Mouse (Mus musculus) embryonic facial prominence, embryonic 15.5 days (tissue): ENCODE data around the gene Smco2. TPM values are rescaled to one million over a fixed set of nuclear protein-coding genes. Genes with fewer than 3 reads are reported as not detected.
A peak's percentile ranks its signal among the peaks of the same experiment; 100 is the strongest.

ENCODE experiments used
- ATAC-seq: fragments of 200-750 bp; cut with Nextera tagmentation; 2 replicates; pipeline ENCODE4 v1.8.0; 2017; ENCODE audit warnings: low read depth, moderate TSS enrichment; ENCODE audit not compliant: insufficient number of reproducible peaks, low FRiP score, low TSS enrichment
- H3K27ac ChIP-seq: fragments of 300-500 bp; sonication (generic); replicated peaks from 2 replicates; pipeline ENCODE4 v1.5.1; 2015; ENCODE audit warnings: mild to moderate bottlenecking, inconsistent platforms
- H3K27me3 ChIP-seq: fragments of 300-500 bp; sonication (generic); 2 replicates; pipeline ENCODE4 v1.6.1; 2015; ENCODE audit warnings: inconsistent platforms
- H3K36me3 ChIP-seq: fragments of 300-500 bp; sonication (generic); 2 replicates; pipeline ENCODE4 v1.6.1; 2015; ENCODE audit warnings: mild to moderate bottlenecking, inconsistent platforms
- H3K4me1 ChIP-seq: fragments of 300-500 bp; sonication (generic); 2 replicates; pipeline ENCODE4 v1.6.1; 2015; ENCODE audit warnings: inconsistent platforms
- H3K4me2 ChIP-seq: fragments of 300-500 bp; sonication (generic); replicated peaks from 2 replicates; pipeline ENCODE4 v1.6.1; 2015; ENCODE audit warnings: mild to moderate bottlenecking, inconsistent platforms
- H3K4me3 ChIP-seq: fragments of 300-500 bp; sonication (generic); replicated peaks from 2 replicates; pipeline ENCODE4 v1.5.1; 2015; ENCODE audit warnings: mild to moderate bottlenecking, inconsistent platforms
- H3K9ac ChIP-seq: fragments of 300-500 bp; sonication (generic); 2 replicates; pipeline ENCODE4 v1.6.1; 2015; ENCODE audit warnings: inconsistent platforms
- H3K9me3 ChIP-seq: fragments of 300-500 bp; sonication (generic); replicated peaks from 2 replicates; pipeline ENCODE4 v1.6.1; 2016; ENCODE audit warnings: inconsistent platforms
- WGBS: fragments of 180-500 bp; shearing (Covaris S2); methylation state at CpG from one replicate; pipeline ENCODE4 v1.1.7; 2015; 5-methylcytosine and 5-hydroxymethylcytosine counted together
- polyA plus RNA-seq: library from polyadenylated mRNA; unstranded; fragments of >200 nt; fragmentation: Nextera tagmentation; extraction: Ambion mirVana; gene quantifications from 2 replicates; pipeline ENCODE4 v1.2.1, GENCODE M21; 2015

Gene Smco2
- polyA plus RNA-seq, 1 experiment from 2014 or later: not detected

DNA sequence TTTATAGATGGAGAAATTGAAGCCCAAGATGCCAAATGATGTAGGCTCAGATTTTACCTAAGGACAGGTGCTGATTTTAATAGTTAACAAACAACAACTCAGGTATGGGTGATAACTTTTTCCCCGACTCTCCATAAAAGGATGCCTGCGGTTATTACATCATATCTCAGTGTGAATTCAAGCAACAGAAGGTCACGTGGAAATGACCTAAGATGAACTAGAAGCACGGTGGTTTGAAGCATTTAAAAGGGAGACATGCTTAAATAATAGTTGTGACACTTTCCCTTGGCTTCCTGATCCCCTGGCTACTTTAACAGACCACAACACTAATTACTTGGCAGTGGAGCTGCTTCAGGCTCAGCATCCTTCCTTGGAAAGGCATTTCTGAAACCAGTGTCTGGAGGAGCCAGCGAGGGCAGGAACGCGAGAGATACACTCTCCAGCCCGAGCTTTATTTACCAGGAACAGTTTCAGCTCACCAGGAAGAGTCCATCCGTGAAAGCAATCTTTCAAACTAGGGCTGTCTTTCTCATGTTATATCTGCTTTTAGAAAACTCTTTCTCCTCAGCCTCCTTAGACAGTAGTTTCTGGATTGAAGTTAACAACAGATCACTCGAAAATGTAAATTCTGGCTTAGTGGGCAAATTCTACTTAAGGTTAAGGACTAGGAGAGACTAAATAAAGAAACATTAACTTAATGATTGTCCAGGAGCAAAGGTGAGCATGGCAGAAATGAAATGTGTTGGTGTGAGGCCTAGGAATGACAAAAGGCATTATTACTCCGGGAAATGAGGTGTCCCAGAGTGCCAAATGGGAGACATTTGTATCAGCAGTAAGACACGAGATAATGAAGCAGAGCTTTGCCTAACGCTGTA is 32.2 kb downstream of the Smco2 start:
- no peaks in the 10 kb centered on the region for H3K27me3 ChIP-seq
- peaks cover 13% of the 10 kb centered on the region for H3K4me1 ChIP-seq
- H3K9ac ChIP-seq: no peak overlapping the region
- no peaks in the 10 kb centered on the region for H3K36me3 ChIP-seq
- H3K27ac ChIP-seq: no peak overlapping the region
- no peaks in the 10 kb centered on the region for H3K9me3 ChIP-seq
- H3K4me2 ChIP-seq: no peak overlapping the region
- 67% methylated on average over 13 of the region's 13 CpGs for WGBS
- no peak overlapping the region for H3K4me3 ChIP-seq
- no peak for ATAC-seq

DNA sequence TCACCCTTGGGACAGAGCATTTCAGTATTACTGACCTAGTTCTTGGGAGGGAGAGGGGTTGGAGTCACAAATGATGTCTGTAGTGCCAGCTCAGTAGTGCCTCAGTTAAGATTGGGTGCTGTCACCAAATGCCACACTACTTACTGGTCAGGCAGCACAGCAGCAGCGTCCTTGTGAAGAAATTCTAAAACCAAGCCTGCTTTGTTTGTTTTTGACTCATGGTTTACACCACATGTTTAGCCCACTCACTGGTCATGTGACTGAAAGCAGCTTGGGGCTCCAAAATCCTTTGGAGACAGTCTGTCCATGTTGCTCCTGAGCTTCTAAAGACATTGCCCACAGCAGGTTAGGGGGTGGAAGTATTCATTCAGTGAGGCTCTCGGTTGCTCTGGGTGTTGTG is 33.5 kb downstream of the Smco2 start:
- Histone ChIP-seq H3K4me3 (no peak overlapping the region), H3K36me3 (no peaks in the 10 kb centered on the region), H3K27ac (no peak overlapping the region), H3K9ac (no peak overlapping the region), H3K4me2 (no peak overlapping the region), H3K27me3 (no peaks in the 10 kb centered on the region), H3K9me3 (no peaks in the 10 kb centered on the region), H3K4me1 (peaks cover 19% of the 10 kb centered on the region)
- WGBS: 78% methylated on average over 2 of the region's 2 CpGs
- ATAC-seq: no peak

DNA sequence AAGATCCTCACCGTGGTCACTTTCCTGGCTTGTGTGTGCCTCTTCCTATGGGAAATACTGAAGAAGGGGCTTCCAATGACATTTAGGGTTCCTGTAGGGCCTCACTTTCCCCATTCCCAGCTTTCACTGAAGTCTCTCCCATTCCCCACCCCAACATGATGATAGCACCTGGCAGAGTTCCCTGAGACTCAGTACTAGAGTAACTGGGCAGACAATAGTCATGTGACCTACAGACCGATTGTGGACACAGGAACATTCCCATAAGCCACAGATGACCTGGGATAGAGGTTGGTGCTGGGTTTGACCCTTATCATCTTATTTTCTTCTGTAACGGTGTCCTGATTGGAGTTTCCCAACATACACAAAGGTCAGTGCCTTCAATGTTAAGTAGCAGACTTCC is 34.3 kb downstream of the Smco2 start:
- H3K36me3 ChIP-seq: no peaks in the 10 kb centered on the region
- no peak overlapping the region for H3K4me2 ChIP-seq
- WGBS: 85% methylated on average over 3 of the region's 3 CpGs
- no peak overlapping the region for H3K27ac ChIP-seq
- H3K9me3 ChIP-seq: no peaks in the 10 kb centered on the region
- H3K27me3 ChIP-seq: no peaks in the 10 kb centered on the region
- no peak for ATAC-seq
- peaks cover 18% of the 10 kb centered on the region for H3K4me1 ChIP-seq
- no peak overlapping the region for H3K4me3 ChIP-seq
- no peak overlapping the region for H3K9ac ChIP-seq

DNA sequence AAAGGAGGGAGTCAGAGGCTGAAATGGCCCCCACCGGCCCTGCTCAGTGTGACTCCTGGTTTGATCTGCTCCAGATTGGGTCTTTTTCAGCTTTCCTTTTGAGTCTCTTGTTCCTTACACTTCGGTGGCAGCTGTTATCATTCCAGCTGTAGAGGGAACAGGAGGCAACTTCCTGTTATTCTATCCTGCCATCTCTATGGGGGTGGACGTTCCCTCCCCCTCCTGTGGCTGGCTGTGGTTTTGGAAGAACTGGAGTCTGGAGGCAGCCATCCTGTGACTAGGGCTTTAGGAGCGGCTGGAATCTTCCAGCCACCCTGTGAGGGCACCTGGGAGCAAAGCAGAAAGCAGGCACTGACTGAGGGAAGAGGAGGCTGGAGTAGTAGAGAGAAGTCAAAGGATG is 34.9 kb downstream of the Smco2 start:
- H3K4me2 ChIP-seq: no peak overlapping the region
- H3K27ac ChIP-seq: no peak overlapping the region
- no peaks in the 10 kb centered on the region for H3K27me3 ChIP-seq
- no peaks in the 10 kb centered on the region for H3K9me3 ChIP-seq
- ATAC-seq: no peak
- H3K9ac ChIP-seq: no peak overlapping the region
- H3K4me3 ChIP-seq: no peak overlapping the region
- H3K4me1 ChIP-seq: peaks cover 23% of the 10 kb centered on the region
- H3K36me3 ChIP-seq: no peaks in the 10 kb centered on the region
- 18% methylated on average over 4 of the region's 4 CpGs for WGBS

DNA sequence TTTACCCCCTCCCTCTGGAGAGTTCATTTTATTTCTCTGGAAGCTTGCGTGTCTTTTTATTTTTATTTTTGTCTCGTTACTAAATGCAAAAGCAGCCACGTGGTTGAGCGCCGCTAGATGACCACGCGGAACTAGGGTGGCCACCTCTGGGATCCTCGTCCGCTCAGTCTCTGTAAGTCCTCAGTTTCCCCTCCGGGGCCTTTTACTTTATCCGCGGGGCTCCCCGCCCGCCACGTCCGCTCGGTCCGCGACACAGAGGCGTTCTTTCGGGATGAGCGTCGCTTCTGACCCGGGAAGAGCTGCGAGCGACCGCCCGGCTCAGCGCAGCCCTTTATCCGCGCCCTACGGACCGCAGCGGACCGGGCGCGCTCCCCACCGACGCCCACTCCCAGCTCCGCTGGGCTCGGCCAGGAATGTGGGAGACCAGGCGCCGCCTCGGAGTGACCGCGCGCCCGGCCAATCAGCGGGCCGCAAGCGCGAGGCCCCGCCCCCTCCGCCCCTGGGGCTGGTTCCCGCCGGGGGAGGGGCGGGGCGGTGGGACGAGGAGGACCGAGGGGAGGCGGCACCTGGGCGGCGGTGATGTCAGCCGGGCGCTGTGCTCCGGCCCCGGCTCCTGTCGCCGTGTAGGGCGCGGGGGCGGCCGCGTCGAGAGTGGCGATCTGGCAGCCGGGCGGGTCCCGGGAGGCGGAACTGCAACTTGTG is 38.2 kb downstream of the Smco2 start, which contains the start of gene Ppfibp1:
Gene Ppfibp1, plus strand, starts transcription at position 530 of the 702 bp plus-strand sequence.
- under 1% methylated on average over 79 of the region's 80 CpGs for WGBS
- peaks cover 42% of the 10 kb centered on the region for H3K4me1 ChIP-seq
- no peaks in the 10 kb centered on the region for H3K27me3 ChIP-seq
- H3K9ac ChIP-seq: peak within 1 kb of the TSS; percentile 86
- H3K36me3 ChIP-seq: no peaks in the 10 kb centered on the region
- H3K27ac ChIP-seq: peak within 1 kb of the TSS; percentile 80
- H3K4me3 ChIP-seq: peak within 1 kb of the TSS; percentile 93
- peak within 1 kb of the TSS; percentile 84 for H3K4me2 ChIP-seq
- ATAC-seq: peak; percentile 92
- H3K9me3 ChIP-seq: no peaks in the 10 kb centered on the region

DNA sequence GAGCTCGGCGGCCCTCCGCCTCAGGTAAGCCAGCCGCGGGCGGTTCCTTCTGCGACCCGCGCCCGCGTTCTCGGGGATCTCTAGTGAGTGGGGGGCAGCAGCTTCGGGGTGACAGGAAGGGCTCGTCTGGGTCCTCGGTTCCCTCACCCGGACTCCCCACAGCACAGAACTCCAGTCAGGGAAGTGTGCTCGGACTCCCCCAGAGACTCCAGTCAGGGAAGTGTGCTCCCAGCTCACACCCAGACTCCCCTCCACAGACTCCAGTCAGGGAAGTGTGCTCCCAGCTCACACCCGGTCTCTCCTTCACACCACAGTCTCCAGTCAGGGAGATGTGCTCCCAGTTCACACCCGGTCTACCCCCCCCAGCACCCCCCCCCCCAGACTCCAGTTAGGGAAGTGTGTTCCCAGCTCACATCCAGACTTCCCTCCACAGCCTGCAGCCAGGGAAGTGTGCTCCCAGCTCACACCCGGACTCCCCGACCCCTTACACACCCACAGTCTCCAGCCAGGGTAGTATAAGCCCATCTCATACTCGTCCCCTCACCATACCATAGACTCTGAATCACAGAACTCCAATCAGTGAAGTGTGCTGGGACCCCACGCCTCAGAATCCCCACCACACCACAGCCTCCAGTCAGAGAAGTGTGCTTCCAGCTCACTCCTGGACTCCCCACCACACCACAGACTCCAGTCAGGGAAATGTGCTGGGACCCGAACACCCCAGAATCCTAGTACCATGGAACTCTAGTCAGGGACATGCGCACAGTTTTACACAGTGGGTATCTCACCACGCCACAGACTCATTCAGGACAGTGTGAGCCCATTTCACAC is 39.0 kb downstream of the Smco2 start:
- Histone ChIP-seq H3K27me3 (no peaks in the 10 kb centered on the region), H3K9me3 (no peaks in the 10 kb centered on the region), H3K4me2 (peak overlapping the region; percentile 84), H3K36me3 (no peaks in the 10 kb centered on the region), H3K27ac (peak overlapping the region; percentile 80), H3K9ac (peak overlapping the region; percentile 86), H3K4me1 (peaks cover 49% of the 10 kb centered on the region), H3K4me3 (peak overlapping the region; percentile 93)
- WGBS: 7% methylated on average over 26 of the region's 26 CpGs
- peak; percentile 21 for ATAC-seq

DNA sequence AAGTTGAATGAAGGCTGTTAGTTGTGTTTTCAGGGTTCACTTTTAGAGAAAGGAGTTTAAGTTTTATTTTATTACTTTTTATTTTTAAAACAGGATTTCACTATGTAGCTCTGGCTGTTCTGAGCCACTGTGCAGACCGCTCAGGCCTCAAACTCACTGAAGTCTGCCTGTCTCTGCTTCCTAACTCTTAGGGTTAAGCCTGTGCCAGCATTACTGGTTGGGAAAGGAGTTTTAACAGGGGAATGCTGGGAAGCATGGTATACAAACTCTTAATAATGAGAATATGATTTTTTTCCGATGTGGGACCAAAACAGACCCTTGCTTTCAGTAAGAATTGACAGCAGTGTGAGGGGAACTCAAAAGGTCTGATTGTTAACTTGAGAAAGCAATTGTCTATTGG is 40.3 kb downstream of the Smco2 start:
- ATAC-seq: no peak
- WGBS: 42% methylated on average over 2 of the region's 2 CpGs
- Histone ChIP-seq H3K9ac (no peak overlapping the region), H3K36me3 (no peaks in the 10 kb centered on the region), H3K4me2 (peak overlapping the region; percentile 84), H3K27ac (peak overlapping the region; percentile 60; the same call in 1 of the 2 replicates), H3K4me3 (peak overlapping the region; percentile 22), H3K4me1 (peaks cover 52% of the 10 kb centered on the region), H3K9me3 (no peaks in the 10 kb centered on the region), H3K27me3 (no peaks in the 10 kb centered on the region)

DNA sequence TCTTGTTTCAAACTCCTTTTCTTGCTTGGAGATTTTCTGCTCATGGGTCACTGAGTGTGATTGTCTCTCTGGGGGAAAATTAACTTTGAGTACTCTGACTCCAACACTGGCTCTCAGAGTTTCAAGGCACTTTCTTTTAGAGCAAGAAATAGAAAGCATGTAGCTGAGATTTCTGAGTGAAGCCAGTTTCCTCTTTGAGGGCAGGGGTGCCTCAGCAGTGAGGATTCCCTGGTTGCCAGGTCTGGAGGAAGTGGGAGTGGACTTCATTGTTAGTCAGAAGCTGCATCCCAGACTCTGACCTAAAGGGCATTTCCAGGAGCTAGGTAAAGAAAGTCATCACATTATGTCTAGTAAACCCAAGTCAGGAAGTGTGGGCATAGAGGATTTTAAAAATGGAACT is 40.7 kb downstream of the Smco2 start:
- Histone ChIP-seq H3K9me3 (no peaks in the 10 kb centered on the region), H3K4me1 (peaks cover 52% of the 10 kb centered on the region), H3K9ac (no peak overlapping the region), H3K4me3 (peak overlapping the region; percentile 22), H3K36me3 (no peaks in the 10 kb centered on the region), H3K27ac (peak overlapping the region; percentile 60), H3K27me3 (no peaks in the 10 kb centered on the region), H3K4me2 (peak overlapping the region; percentile 84)
- no peak for ATAC-seq

DNA sequence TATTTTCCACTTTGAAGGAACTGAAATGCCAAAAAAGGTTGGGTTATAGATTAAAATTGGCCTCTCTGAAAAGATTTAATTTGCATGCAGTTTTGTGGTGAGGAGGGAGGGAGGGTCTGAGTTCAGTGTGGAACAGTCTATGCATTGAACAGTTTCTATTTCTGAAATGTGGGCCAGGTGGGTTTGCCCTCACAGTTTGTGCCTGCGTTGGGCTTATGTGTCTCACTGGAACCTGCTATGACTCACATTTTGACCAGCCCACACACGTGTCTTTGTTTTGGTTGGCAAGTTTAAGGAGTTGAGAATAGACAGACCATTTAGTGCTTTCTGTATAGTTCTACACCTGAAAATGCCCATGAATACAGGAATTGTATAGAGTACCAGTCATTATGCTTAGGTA is 44.0 kb downstream of the Smco2 start:
- Histone ChIP-seq H3K36me3 (no peaks in the 10 kb centered on the region), H3K4me2 (no peak overlapping the region), H3K27ac (no peak overlapping the region), H3K4me1 (peaks cover 51% of the 10 kb centered on the region), H3K4me3 (no peak overlapping the region), H3K9ac (no peak overlapping the region), H3K27me3 (no peaks in the 10 kb centered on the region), H3K9me3 (no peaks in the 10 kb centered on the region)
- peak; percentile 44; the same call in 1 of the 2 replicates for ATAC-seq
- WGBS: 32% methylated on average over 2 of the region's 2 CpGs

DNA sequence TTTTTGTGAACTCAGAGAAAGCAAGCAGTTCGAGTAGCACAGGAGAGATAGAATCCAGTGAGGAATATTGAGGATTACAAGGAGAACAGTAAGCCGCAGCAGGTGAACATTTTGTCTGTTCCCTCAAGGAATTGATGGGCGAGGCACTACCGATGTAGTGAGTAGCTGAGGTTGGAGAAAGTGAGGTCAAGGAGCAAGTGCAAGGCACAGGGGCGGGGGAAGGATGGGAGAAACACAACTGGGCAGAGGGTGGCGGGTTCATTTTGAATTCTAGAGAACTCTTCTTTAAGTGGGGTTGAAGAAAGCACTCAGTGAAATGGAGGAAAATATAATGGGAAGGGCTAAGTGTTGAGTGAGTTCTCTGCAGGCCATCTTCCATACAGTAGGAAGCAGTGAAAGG is 48.8 kb downstream of the Smco2 start:
- 74% methylated on average over 6 of the region's 6 CpGs for WGBS

DNA sequence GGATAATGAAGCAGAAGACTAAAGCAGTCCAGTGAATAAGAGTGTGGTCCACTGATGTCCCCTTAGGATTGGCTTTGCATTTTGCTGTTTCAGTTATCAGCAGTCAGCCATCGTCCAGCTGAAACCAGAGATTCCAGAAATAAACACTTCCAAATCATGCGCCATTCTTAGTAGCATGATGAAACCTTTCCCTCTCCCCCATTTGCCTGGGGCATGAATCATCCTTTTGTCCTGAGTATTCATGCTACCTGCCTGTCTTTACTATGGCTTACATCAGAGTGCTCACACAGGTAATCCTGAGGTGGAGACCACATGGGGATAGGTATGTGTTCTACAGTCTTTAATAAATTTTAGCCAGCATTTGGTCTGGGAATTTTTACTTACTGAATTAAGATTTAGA is 49.7 kb downstream of the Smco2 start:
- H3K9ac ChIP-seq: no peak overlapping the region
- H3K36me3 ChIP-seq: no peaks in the 10 kb centered on the region
- 54% methylated on average over 2 of the region's 2 CpGs for WGBS
- peaks cover 14% of the 10 kb centered on the region for H3K4me1 ChIP-seq
- H3K27ac ChIP-seq: no peak overlapping the region
- ATAC-seq: no peak
- no peak overlapping the region for H3K4me2 ChIP-seq
- H3K9me3 ChIP-seq: no peaks in the 10 kb centered on the region
- H3K27me3 ChIP-seq: no peaks in the 10 kb centered on the region
- no peak overlapping the region for H3K4me3 ChIP-seq

More for the DNA sequence above, 48.8 kb downstream of the Smco2 start:
- Histone ChIP-seq H3K4me3 (no peak overlapping the region), H3K9ac (no peak overlapping the region), H3K9me3 (no peaks in the 10 kb centered on the region), H3K27me3 (no peaks in the 10 kb centered on the region), H3K4me2 (no peak overlapping the region), H3K4me1 (peaks cover 22% of the 10 kb centered on the region), H3K27ac (no peak overlapping the region; the same call in 1 of the 2 replicates), H3K36me3 (no peaks in the 10 kb centered on the region)
- ATAC-seq: no peak
